Mouse (Mus musculus): ENCODE results near the gene Tmem110.

DNA sequence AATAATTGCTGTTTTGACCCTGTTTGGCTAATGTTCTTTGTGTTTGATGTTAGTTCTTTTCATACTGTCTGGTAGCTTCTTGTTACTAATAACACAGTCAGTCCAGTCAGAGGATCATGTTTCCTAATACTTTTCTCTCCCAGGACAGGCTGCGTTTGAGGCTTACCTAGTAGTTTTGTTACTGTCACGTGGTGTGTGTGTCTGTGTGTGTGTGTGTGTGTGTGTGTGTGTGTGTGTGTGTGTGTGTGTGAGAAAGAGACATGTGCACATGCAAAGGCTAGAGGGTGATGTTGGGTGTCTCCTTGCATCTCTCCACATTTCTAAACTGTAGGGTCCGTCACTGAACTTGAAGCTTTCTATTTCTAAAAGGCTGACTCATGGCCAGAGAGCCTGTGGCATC lies 32.5 kb upstream of the Tmem110 start:
- TF ChIP-seq CTCF (IDR thresholded peaks at IDR 0.05; ENCODE audit: low read depth) (no peak), EP300 (IDR thresholded peaks at IDR 0.05; ENCODE audit: low read depth) (no peak)

All from liver, postnatal 0 days (tissue).